ENCODE assay signal across 8 mouse cellular contexts in genomic region chr17:71309711-71310485, GRCm38 (mm10). TPM values are rescaled to one million over a fixed set of nuclear protein-coding genes. Genes with fewer than 3 reads are reported as not detected.
DNase-seq lines count a peak whose midpoint lies in the region; ATAC-seq and TF ChIP-seq lines count a peak whose summit lies in the region.

No protein-coding gene starts in this region.

- H3K9me3 ChIP-seq in liver, embryonic 12.5 days (replicated peaks): no peaks in the 10 kb centered on the region

- peaks cover 11% of the 10 kb centered on the region for H3K36me3 ChIP-seq in liver, embryonic 12.5 days

- peaks cover 19% of the 10 kb centered on the region; the same call in 1 of the 2 replicates for H3K27me3 ChIP-seq in liver, embryonic 12.5 days (replicated peaks)

- no peak for DNase-seq in layer of hippocampus, adult 2 months (ENCODE audit: low spot score in 2 of 2)
- no peak for DNase-seq in layer of hippocampus, adult 18-20 months (ENCODE audit: low spot score in 2 of 2)
- DNase-seq in brain, embryonic 14.5 days (ENCODE audit: low read depth): peak; percentile 44
- peak; percentile 44 for DNase-seq in retina, embryonic 14.5 days (ENCODE audit: low spot score)
- no peak for DNase-seq in layer of hippocampus, adult 9-11 months
- DNase-seq in right cerebral cortex, postnatal 36 days (ENCODE audit: low spot score in 2 of 2): no peak

- TF ChIP-seq CTCF in layer of hippocampus, adult 2 months (conservative IDR thresholded peaks at IDR 0.05): no peak
- TF ChIP-seq CTCF in brain, embryonic 14.5 days (IDR thresholded peaks at IDR 0.05; ENCODE audit: borderline replicate concordance, extremely low read depth, insufficient read depth, insufficient read length): no peak

- WGBS in liver, embryonic 12.5 days (ENCODE audit: insufficient replicate concordance): 11% methylated on average over 23 of the region's 23 CpGs

- no peak for TF ChIP-seq POLR2A in brain, embryonic 14.5 days (IDR thresholded peaks at IDR 0.05; ENCODE audit: borderline replicate concordance, extremely low read depth, insufficient read depth, insufficient read length, poor library complexity, severe bottlenecking)

- peaks cover 45% of the 10 kb centered on the region for H3K4me1 ChIP-seq in liver, embryonic 12.5 days

- peak overlapping the region; percentile 96 for H3K4me2 ChIP-seq in liver, embryonic 12.5 days

- peak overlapping the region; percentile 91 for H3K9ac ChIP-seq in liver, embryonic 12.5 days

- H3K4me3 ChIP-seq in layer of hippocampus, adult 2 months: peak overlapping the region; percentile 58
- peak overlapping the region; percentile 76 for H3K4me3 ChIP-seq in liver, embryonic 12.5 days

- ATAC-seq in granulocyte monocyte progenitor cell, adult 5-6 weeks (replicated peaks; ENCODE audit: poor library complexity, severe bottlenecking): peak; percentile 19; the same call in 1 of the 2 replicates
- peak; percentile 39 for ATAC-seq in liver, embryonic 12.5 days

- no peak overlapping the region for H3K27ac ChIP-seq in layer of hippocampus, adult 2 months
- peak overlapping the region; percentile 73 for H3K27ac ChIP-seq in liver, embryonic 12.5 days

RNA-seq across cellular contexts. Expression of gene Emilin2, which starts 1.9 kb away (rescaled TPM):
- total RNA-seq in layer of hippocampus, adult 2 months (2021): 1 to 10 TPM; 1.9 to 2.3 TPM
- 1 to 10 TPM; 2.8 to 4.5 TPM for total RNA-seq in layer of hippocampus, adult 18-20 months (2021)
- 1.8 and 2.0 TPM in 2 replicates for polyA plus RNA-seq in brain, embryonic 14.5 days (2012; rRNA removed)
- total RNA-seq in granulocyte monocyte progenitor cell, adult 5-6 weeks (2014; fragmentation: Nextera tagmentation): 14.3 and 19.0 TPM in 2 replicates
- total RNA-seq in granulocyte monocyte progenitor cell, adult 5-6 weeks (2017): 25.0 and 25.8 TPM in 2 replicates
- polyA plus RNA-seq in liver, embryonic 12.5 days (2016; fragmentation: Nextera tagmentation; extraction: Ambion mirVana): 28.9 and 31.1 TPM in 2 replicates

Comparison
In these comparisons a context has a peak if more than half of its experiments do, and no peak if none do; other contexts are left out.
1. DNase-seq: peak in brain, embryonic 14.5 days (single experiment) and retina, embryonic 14.5 days (single experiment); none in layer of hippocampus, adult 2 months (0 of 2), layer of hippocampus, adult 18-20 months (0 of 2), layer of hippocampus, adult 9-11 months (single experiment) and right cerebral cortex, postnatal 36 days (0 of 2).